Mouse (Mus musculus): ENCODE results near the gene Erich6b. TPM values are rescaled to one million over a fixed set of nuclear protein-coding genes. Genes with fewer than 3 reads are reported as not detected.

The Erich6b gene
- polyA plus RNA-seq, 1 experiment from 2014 or later = not detected

Other genes starting within 250 kb of the Erich6b start
- gene Siah3, start 186.3 kb upstream of the Erich6b start, polyA plus RNA-seq (2015; fragmentation: Nextera tagmentation; extraction: Ambion mirVana) = 4.1 and 4.4 TPM in 2 replicates
- not detected in 2 replicates for gene Spert, start 49.1 kb upstream of the Erich6b start, polyA plus RNA-seq (2015; fragmentation: Nextera tagmentation; extraction: Ambion mirVana)
- 24.1 and 24.7 TPM in 2 replicates for gene Cog3, start 112.3 kb downstream of the Erich6b start, polyA plus RNA-seq (2015; fragmentation: Nextera tagmentation; extraction: Ambion mirVana)
- gene Slc25a30, start 144.8 kb downstream of the Erich6b start, polyA plus RNA-seq (2015; fragmentation: Nextera tagmentation; extraction: Ambion mirVana) = 9.3 and 10.0 TPM in 2 replicates
- 740 and 764 TPM in 2 replicates for gene Tpt1, start 202.8 kb downstream of the Erich6b start, polyA plus RNA-seq (2015; fragmentation: Nextera tagmentation; extraction: Ambion mirVana)